In the genomic region with DNA sequence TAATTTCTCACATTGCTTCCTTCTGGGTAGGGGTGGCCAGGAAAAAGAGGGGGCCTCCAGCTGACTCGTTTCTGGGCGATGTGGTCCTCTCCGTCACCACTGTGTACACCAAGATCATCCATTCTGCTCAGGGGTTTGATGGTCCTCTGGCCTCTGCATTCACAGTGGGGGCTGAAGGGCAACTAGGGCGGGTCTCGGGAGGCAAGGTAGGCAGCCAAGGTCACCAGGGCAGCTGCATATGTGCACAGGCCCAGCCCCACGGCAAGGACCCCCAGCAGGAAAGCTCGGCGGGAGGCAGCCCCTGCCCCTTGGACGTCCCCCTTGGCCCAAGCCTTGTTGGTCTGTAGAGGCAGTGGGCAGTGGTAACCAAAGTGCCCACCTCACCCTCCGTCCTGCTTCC, we compare ENCODE assay signal across 16 mouse cellular contexts.
"Had no signal": no experiment of that assay in that cellular context is flagged by ENCODE, and none has a peak within 500 bp of the region (broad histone marks: within the 10 kb centered on the region; RNA-seq: fewer than 3 reads in every experiment).

No protein-coding gene starts in this region.

- H3K4me1 ChIP-seq: liver, embryonic 13.5 days; lung, embryonic 15.5 days; midbrain, embryonic 12.5 days; neural tube, embryonic 12.5 days had no signal

- H3K27ac ChIP-seq: liver, embryonic 13.5 days; liver, embryonic 15.5 days; lung, embryonic 15.5 days; macrophage; midbrain, embryonic 12.5 days; neural tube, embryonic 12.5 days had no signal

- H3K4me3 ChIP-seq: liver, embryonic 13.5 days; liver, embryonic 15.5 days; lung, embryonic 15.5 days; megakaryocyte, embryonic 14.5 days; midbrain, embryonic 12.5 days; neural tube, embryonic 12.5 days had no signal

- H3K9me3 ChIP-seq: liver, embryonic 13.5 days; liver, embryonic 15.5 days; lung, embryonic 15.5 days; midbrain, embryonic 12.5 days; neural tube, embryonic 12.5 days had no signal

- H3K9ac ChIP-seq: liver, embryonic 13.5 days; liver, embryonic 15.5 days; liver, postnatal 0 days; lung, embryonic 15.5 days; midbrain, embryonic 12.5 days; neural tube, embryonic 12.5 days had no signal

- DNase-seq: liver, embryonic 13.5 days; liver, postnatal 0 days; lung, adult 2 months; lung, postnatal 14 days; lung, postnatal 36 days; midbrain, embryonic 14.5 days; right cerebral cortex, adult 18-20 months; thymus, adult 2 months; thymus, postnatal 25 days; thymus, postnatal 4 days had no signal
